Mouse (Mus musculus) stomach, embryonic 15.5 days (tissue): ENCODE results near the gene Olfr1417. TPM values are rescaled to one million over a fixed set of nuclear protein-coding genes. Genes with fewer than 3 reads are reported as not detected.

ENCODE experiments used
- ATAC-seq: fragments of 200-750 bp; cut with Nextera tagmentation; 2 replicates; pipeline ENCODE4 v1.8.0; 2017; ENCODE audit warnings: low read depth, moderate number of reproducible peaks, moderate TSS enrichment; ENCODE audit not compliant: insufficient read depth, low FRiP score
- H3K27ac ChIP-seq: fragments of 300-500 bp; sonication (generic); 2 replicates; pipeline ENCODE4 v1.5.1; 2015; ENCODE audit warnings: mild to moderate bottlenecking, inconsistent platforms
- H3K27me3 ChIP-seq: fragments of 300-500 bp; sonication (generic); replicated peaks from 2 replicates; pipeline ENCODE4 v1.6.1; 2015; ENCODE audit warnings: inconsistent platforms
- H3K36me3 ChIP-seq: fragments of 300-500 bp; sonication (generic); 2 replicates; pipeline ENCODE4 v1.6.1; 2015; ENCODE audit warnings: inconsistent platforms
- H3K4me1 ChIP-seq: fragments of 300-500 bp; sonication (generic); 2 replicates; pipeline ENCODE4 v1.6.1; 2015; ENCODE audit warnings: inconsistent platforms
- H3K4me2 ChIP-seq: fragments of 300-500 bp; sonication (generic); 2 replicates; pipeline ENCODE4 v1.6.1; 2015; ENCODE audit warnings: mild to moderate bottlenecking, inconsistent platforms
- H3K4me3 ChIP-seq: fragments of 300-500 bp; sonication (generic); replicated peaks from 2 replicates; pipeline ENCODE4 v1.5.1; 2015; ENCODE audit warnings: inconsistent platforms
- H3K9ac ChIP-seq: fragments of 300-500 bp; sonication (generic); 2 replicates; pipeline ENCODE4 v1.6.1; 2015; ENCODE audit warnings: inconsistent platforms
- H3K9me3 ChIP-seq: fragments of 300-500 bp; sonication (generic); 2 replicates; pipeline ENCODE4 v1.6.1; 2016; ENCODE audit warnings: inconsistent platforms
- WGBS: fragments of 180-500 bp; shearing (Covaris S2); methylation state at CpG from one replicate; pipeline ENCODE4 v1.1.7; 2015; 5-methylcytosine and 5-hydroxymethylcytosine counted together
- polyA plus RNA-seq: library from polyadenylated mRNA; unstranded; fragments of >200 nt; fragmentation: Nextera tagmentation; extraction: Ambion mirVana; gene quantifications from 2 replicates; pipeline ENCODE4 v1.2.1, GENCODE M21; 2015

Olfr1417 gene
- polyA plus RNA-seq, 1 experiment from 2014 or later, result not detected

DNA sequence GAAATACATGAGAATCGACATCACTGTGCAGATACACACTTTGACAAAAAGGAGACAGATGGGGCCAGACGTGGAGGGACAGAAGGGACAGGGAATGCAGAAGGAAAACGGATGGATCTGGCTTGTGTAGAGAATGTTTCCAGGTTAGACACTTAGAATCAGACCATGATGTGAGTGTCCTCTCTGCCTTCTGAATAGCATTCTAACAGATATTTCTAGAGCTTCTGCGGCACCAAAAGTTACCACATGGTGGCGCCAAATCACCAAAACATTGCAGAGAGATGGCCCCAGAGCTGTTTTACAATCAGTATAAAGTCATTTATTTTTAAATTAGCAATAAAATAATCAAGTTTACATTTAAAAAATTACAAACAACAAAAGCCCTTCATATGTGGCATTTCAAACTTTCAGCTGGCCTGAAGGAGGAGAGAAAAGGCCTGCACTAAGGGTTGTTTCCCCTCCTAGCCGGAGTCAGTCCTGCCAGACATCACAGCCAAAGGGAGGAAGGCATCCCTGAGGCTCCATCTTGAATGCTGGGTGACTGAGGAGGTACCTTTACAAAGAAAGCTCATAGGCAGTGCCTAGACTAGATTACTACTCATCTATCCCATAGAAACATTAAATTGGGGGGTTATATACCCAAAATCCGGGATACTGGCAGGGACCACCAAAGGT, 61.7 kb downstream of the Olfr1417 start:
- Histone ChIP-seq H3K9me3 (no peaks in the 10 kb centered on the region), H3K27me3 (no peaks in the 10 kb centered on the region), H3K4me3 (no peak overlapping the region), H3K9ac (no peak overlapping the region), H3K4me2 (no peak overlapping the region), H3K36me3 (peaks cover 13% of the 10 kb centered on the region; the same call in 1 of the 2 replicates), H3K27ac (no peak overlapping the region), H3K4me1 (no peaks in the 10 kb centered on the region)
- no peak for ATAC-seq
- WGBS, result 61% methylated on average over 7 of the region's 7 CpGs

Other genes starting within 250 kb of the Olfr1417 start
- gene Ms4a6d, start 234.4 kb downstream of the Olfr1417 start, polyA plus RNA-seq, result 6.8 and 6.9 TPM in 2 replicates
- gene Ms4a2, start 215.5 kb downstream of the Olfr1417 start, polyA plus RNA-seq, result 0.81 and 0.83 TPM in 2 replicates
- gene Ms4a3, start 198.4 kb downstream of the Olfr1417 start, polyA plus RNA-seq, result 0.86 and 1.7 TPM in 2 replicates
- not detected in 2 replicates for gene Oosp2, start 178.7 kb downstream of the Olfr1417 start, polyA plus RNA-seq
- gene Oosp1, start 148.1 kb downstream of the Olfr1417 start, polyA plus RNA-seq, result not detected in 2 replicates
- gene Oosp3, start 142.2 kb downstream of the Olfr1417 start, polyA plus RNA-seq, result not detected in 2 replicates
- gene Gif, start 91.7 kb downstream of the Olfr1417 start, polyA plus RNA-seq, result 1.4 and 4.0 TPM in 2 replicates
- gene Mrpl16, start 68.8 kb downstream of the Olfr1417 start, polyA plus RNA-seq, result 52.2 and 53.5 TPM in 2 replicates
- gene Stx3, start 19.8 kb downstream of the Olfr1417 start, polyA plus RNA-seq, result 20.6 and 24.9 TPM in 2 replicates
- not detected in 2 replicates for gene Olfr1418, start 21.8 kb upstream of the Olfr1417 start, polyA plus RNA-seq
- gene Olfr1419, start 35.9 kb upstream of the Olfr1417 start, polyA plus RNA-seq, result 0.04 TPM in 1 of 2 replicates, not detected in the other
- gene Olfr1420, start 47.3 kb upstream of the Olfr1417 start, polyA plus RNA-seq, result 0.08 and 0.10 TPM in 2 replicates
- 14.7 and 16.4 TPM in 2 replicates for gene Patl1, start 73.2 kb upstream of the Olfr1417 start, polyA plus RNA-seq
- gene Osbp, start 126.7 kb upstream of the Olfr1417 start, polyA plus RNA-seq, result 4.9 and 5.0 TPM in 2 replicates
- not detected in 2 replicates for gene Olfr1423, start 202.1 kb upstream of the Olfr1417 start, polyA plus RNA-seq
- gene Olfr1424, start 223.5 kb upstream of the Olfr1417 start, polyA plus RNA-seq, result not detected in 2 replicates
- gene Olfr1425, start 238.5 kb upstream of the Olfr1417 start, polyA plus RNA-seq, result not detected in 2 replicates